Mouse (Mus musculus) frontal cortex, adult 2 months (tissue): Measurements from ENCODE around the gene Grin2d. TPM values are rescaled to one million over a fixed set of nuclear protein-coding genes. Genes with fewer than 3 reads are reported as not detected.
A peak's percentile ranks its signal among the peaks of the same experiment; 100 is the strongest.

Experiments used
- DNase-seq, 2 experiments: peaks; one replicate each; pipeline ENCODE4 v3.0.0; 2022; ENCODE audit warnings: low spot score in 1 of 2; ENCODE audit errors: extremely low spot score in 1 of 2
- polyA plus RNA-seq: library from polyadenylated mRNA; depleted of rRNA; stranded (reverse); fragments of >200 nt; gene quantifications from 2 replicates; pipeline ENCODE4 v1.2.3, GENCODE M21; 2012

Grin2d gene
- polyA plus RNA-seq, 1 experiment, result 15.5 TPM

GRCm38 (mm10) chr7:45859008-45859407 is 19.2 kb downstream of the Grin2d start:
- no peak for DNase-seq

- DNase-seq, result no peak
Observed at GRCm38 (mm10) chr7:45856950-45857901, 21.0 kb downstream of the Grin2d start.

- no peak for DNase-seq
Observed at GRCm38 (mm10) chr7:45853089-45853488, 25.1 kb downstream of the Grin2d start.

- DNase-seq, result no peak
Observed at GRCm38 (mm10) chr7:45850661-45851060, 27.5 kb downstream of the Grin2d start.

- DNase-seq, result no peak
Observed at GRCm38 (mm10) chr7:45848447-45849027, 29.6 kb downstream of the Grin2d start.

- no peak for DNase-seq
Observed at GRCm38 (mm10) chr7:45842950-45843744, 35.0 kb downstream of the Grin2d start.

- no peak for DNase-seq
Observed at GRCm38 (mm10) chr7:45833924-45834323, 44.3 kb downstream of the Grin2d start.

- no peak for DNase-seq
Observed at GRCm38 (mm10) chr7:45833148-45833790, 44.9 kb downstream of the Grin2d start.

- no peak for DNase-seq
Observed at GRCm38 (mm10) chr7:45832428-45832827, 45.8 kb downstream of the Grin2d start.

- DNase-seq, result no peak
Observed at GRCm38 (mm10) chr7:45831128-45831525, 47.1 kb downstream of the Grin2d start.

- peak; percentile 75 to 90 for DNase-seq
Observed at GRCm38 (mm10) chr7:45830427-45831127, 47.6 kb downstream of the Grin2d start, which contains the start of gene Grwd1. Gene Grwd1 (minus strand): TSS chr7:45830944.

- DNase-seq, result no peak
Observed at GRCm38 (mm10) chr7:45826631-45827030, 51.5 kb downstream of the Grin2d start.

GRCm38 (mm10) chr7:45824598-45824997 is 53.6 kb downstream of the Grin2d start, which contains the start of gene Kcnj14:
Gene Kcnj14 (minus strand): TSS chr7:45824782.
- no peak for DNase-seq

GRCm38 (mm10) chr7:45820913-45821312 is 57.3 kb downstream of the Grin2d start:
- no peak for DNase-seq

GRCm38 (mm10) chr7:45819843-45820242 is 58.3 kb downstream of the Grin2d start:
- no peak for DNase-seq

- no peak for DNase-seq
Observed at GRCm38 (mm10) chr7:45815984-45816351, 62.2 kb downstream of the Grin2d start.

GRCm38 (mm10) chr7:45815323-45815983 is 62.7 kb downstream of the Grin2d start:
- no peak for DNase-seq

- DNase-seq, result no peak
Observed at GRCm38 (mm10) chr7:45814841-45815240, 63.3 kb downstream of the Grin2d start.
